Mouse (Mus musculus) lung, embryonic 14.5 days (tissue): ENCODE data around the gene Cwf19l1. TPM values are rescaled to one million over a fixed set of nuclear protein-coding genes. Genes with fewer than 3 reads are reported as not detected.

ENCODE experiments used
- ATAC-seq: fragments of 200-750 bp; cut with Nextera tagmentation; 2 replicates; pipeline ENCODE4 v1.8.0; 2017; ENCODE audit warnings: mild to moderate bottlenecking, moderate TSS enrichment, moderate library complexity; ENCODE audit not compliant: insufficient read depth
- DNase-seq: peaks from one replicate; pipeline ENCODE4 v3.0.0-alpha.2; 2015
- H3K27ac ChIP-seq: fragments of 300-500 bp; sonication (generic); 2 replicates; pipeline ENCODE4 v1.5.1; 2014; ENCODE audit warnings: low read depth, mild to moderate bottlenecking, moderate library complexity
- H3K27me3 ChIP-seq: fragments of 300-500 bp; sonication (generic); 2 replicates; pipeline ENCODE4 v1.6.1; 2014; ENCODE audit warnings: low read length, control low read depth; ENCODE audit not compliant: insufficient read depth
- H3K36me3 ChIP-seq: fragments of 300-500 bp; sonication (generic); 2 replicates; pipeline ENCODE4 v1.6.1; 2014; ENCODE audit warnings: control low read depth; ENCODE audit not compliant: insufficient read depth
- H3K4me1 ChIP-seq: fragments of 300-500 bp; sonication (generic); 2 replicates; pipeline ENCODE4 v1.6.1; 2014; ENCODE audit warnings: antibody characterized with exemption, control low read depth; ENCODE audit not compliant: insufficient read depth
- H3K4me2 ChIP-seq: fragments of 300-500 bp; sonication (generic); 2 replicates; pipeline ENCODE4 v1.6.1; 2014; ENCODE audit warnings: mild to moderate bottlenecking
- H3K4me3 ChIP-seq: fragments of 300-500 bp; sonication (generic); 2 replicates; pipeline ENCODE4 v1.5.1; 2014; ENCODE audit warnings: low read depth, low read length
- H3K9ac ChIP-seq: fragments of 300-500 bp; sonication (generic); 2 replicates; pipeline ENCODE4 v1.6.1; 2014
- H3K9me3 ChIP-seq: fragments of 300-500 bp; sonication (generic); 2 replicates; pipeline ENCODE4 v1.6.1; 2016; ENCODE audit warnings: low read depth, low read length, control low read depth
- CTCF ChIP-seq: IDR thresholded peaks from 2 replicates; pipeline ENCODE4 v1.5.1; 2016; ENCODE audit warnings: antibody characterized with exemption, low read depth
- WGBS: fragments of 180-500 bp; shearing (Covaris S2); extraction: QIAGEN DNeasy Blood & Tissue Kit; methylation state at CpG from one replicate; pipeline ENCODE4 v1.1.7; 2014; 5-methylcytosine and 5-hydroxymethylcytosine counted together
- polyA plus RNA-seq: library from polyadenylated mRNA; unstranded; fragments of >200 nt; fragmentation: Nextera tagmentation; extraction: Ambion mirVana; gene quantifications from 2 replicates; pipeline ENCODE4 v1.2.1, GENCODE M21; 2014

Gene Cwf19l1
- polyA plus RNA-seq, 1 experiment from 2014 or later = 36.3 TPM

DNA sequence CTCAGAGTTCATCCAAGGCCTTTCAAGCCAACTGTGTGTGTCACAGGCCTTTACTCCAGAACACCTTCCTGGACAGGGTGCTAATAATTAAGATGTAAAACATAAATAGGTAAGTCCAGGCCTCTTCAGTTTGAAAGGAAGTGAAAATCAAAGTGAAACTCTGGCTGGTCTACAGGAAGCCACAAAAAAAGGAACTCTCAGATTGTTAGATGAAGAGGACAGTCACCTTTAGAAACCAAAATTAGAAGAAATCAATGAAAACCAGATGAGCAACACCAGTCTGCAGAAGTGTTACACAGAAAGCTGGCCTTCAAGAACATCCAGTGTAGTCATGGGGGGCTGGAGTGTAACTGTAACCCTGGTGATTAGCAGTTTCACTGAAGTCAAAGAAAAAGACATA is 17.9 kb downstream of the Cwf19l1 start:
- peaks cover 90% of the 10 kb centered on the region for H3K36me3 ChIP-seq
- H3K27ac ChIP-seq = no peak overlapping the region
- no peaks in the 10 kb centered on the region for H3K27me3 ChIP-seq
- H3K4me3 ChIP-seq = no peak overlapping the region
- no peak for DNase-seq
- ATAC-seq = no peak
- no peaks in the 10 kb centered on the region for H3K4me1 ChIP-seq
- no peak overlapping the region for H3K4me2 ChIP-seq
- no peaks in the 10 kb centered on the region for H3K9me3 ChIP-seq
- TF ChIP-seq CTCF = no peak
- no peak overlapping the region for H3K9ac ChIP-seq

DNA sequence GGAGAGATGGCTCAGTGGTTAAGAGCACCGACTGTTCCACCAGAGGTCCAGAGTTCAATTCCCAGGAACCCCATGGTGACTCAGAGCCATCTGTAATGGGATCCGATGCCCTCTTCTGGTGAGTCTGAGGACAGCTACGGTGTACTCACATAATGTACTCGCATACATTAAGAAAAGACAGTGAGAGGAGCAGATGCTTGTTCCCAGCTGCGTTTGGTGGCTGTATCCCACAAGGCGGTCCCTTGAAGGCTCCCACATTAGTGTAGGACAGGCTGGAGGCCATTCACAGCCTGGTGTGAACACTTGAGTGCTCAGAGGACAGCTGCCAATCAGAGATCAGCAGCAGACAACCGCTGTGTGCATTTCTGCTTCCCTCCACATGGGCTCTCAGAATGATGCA is 24.0 kb downstream of the Cwf19l1 start:
- H3K27me3 ChIP-seq = no peaks in the 10 kb centered on the region
- no peaks in the 10 kb centered on the region for H3K4me1 ChIP-seq
- ATAC-seq = no peak
- H3K9me3 ChIP-seq = no peaks in the 10 kb centered on the region
- H3K9ac ChIP-seq = no peak overlapping the region
- H3K4me2 ChIP-seq = no peak overlapping the region
- peaks cover 67% of the 10 kb centered on the region for H3K36me3 ChIP-seq
- peak; percentile 57 for DNase-seq
- 59% methylated on average over 7 of the region's 7 CpGs for WGBS
- no peak overlapping the region for H3K4me3 ChIP-seq
- no peak overlapping the region for H3K27ac ChIP-seq
- peak; percentile 48 for TF ChIP-seq CTCF

DNA sequence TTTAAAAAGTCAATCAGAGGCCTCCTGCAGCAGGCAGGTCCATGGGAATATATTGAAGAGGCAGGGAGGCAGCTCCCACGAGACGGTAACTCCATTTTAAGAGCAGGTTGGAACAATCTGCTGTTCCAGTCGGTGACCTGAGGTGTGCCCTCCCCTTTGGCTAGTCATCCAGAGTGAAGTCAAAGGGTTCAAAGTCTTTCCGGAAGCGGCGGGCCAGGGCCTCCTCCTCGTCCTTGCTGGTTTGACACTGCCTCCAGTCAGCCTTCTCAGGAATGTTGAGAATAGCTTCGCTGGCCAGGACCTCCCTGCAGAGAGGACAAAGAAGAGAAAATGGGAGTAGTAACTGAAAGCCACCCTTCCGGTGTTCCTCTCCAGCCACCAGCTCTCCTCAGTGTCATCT is 25.3 kb downstream of the Cwf19l1 start:
- 87% methylated on average over 9 of the region's 9 CpGs for WGBS
- Histone ChIP-seq H3K4me2 (no peak overlapping the region), H3K36me3 (peaks cover 58% of the 10 kb centered on the region)

DNA sequence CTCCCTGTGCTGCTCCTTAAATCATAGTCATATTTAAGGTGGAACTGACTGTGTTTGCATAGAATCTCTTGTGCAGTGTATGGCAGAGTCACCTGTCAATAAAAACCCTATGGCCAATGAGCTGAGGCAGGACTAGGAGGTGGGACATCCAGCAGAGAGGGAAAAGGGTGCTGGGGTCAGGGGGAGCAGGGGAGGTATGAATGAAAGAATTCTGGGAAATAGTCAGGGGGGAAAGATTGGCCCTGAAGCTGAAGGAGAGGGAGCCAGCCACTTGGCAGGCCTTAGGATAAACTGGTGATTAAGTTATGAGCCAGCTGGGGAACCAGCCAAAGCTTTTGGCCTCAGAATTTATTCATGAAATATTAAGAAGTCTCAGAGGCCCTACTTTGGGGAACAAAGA is 26.7 kb downstream of the Cwf19l1 start:
- Histone ChIP-seq H3K36me3 (peaks cover 45% of the 10 kb centered on the region), H3K4me1 (peaks cover 3% of the 10 kb centered on the region), H3K27ac (no peak overlapping the region), H3K4me2 (no peak overlapping the region), H3K4me3 (no peak overlapping the region), H3K9me3 (no peaks in the 10 kb centered on the region), H3K27me3 (no peaks in the 10 kb centered on the region), H3K9ac (no peak overlapping the region)
- no peak for ATAC-seq
- DNase-seq = peak; percentile 7
- no peak for TF ChIP-seq CTCF

More for the DNA sequence above, 25.3 kb downstream of the Cwf19l1 start:
- H3K4me3 ChIP-seq = no peak overlapping the region
- DNase-seq (no peak), ATAC-seq (no peak)
- no peaks in the 10 kb centered on the region for H3K9me3 ChIP-seq
- TF ChIP-seq CTCF = no peak
- no peak overlapping the region for H3K9ac ChIP-seq
- H3K27ac ChIP-seq = no peak overlapping the region
- H3K4me1 ChIP-seq = peaks cover 3% of the 10 kb centered on the region
- H3K27me3 ChIP-seq = no peaks in the 10 kb centered on the region

DNA sequence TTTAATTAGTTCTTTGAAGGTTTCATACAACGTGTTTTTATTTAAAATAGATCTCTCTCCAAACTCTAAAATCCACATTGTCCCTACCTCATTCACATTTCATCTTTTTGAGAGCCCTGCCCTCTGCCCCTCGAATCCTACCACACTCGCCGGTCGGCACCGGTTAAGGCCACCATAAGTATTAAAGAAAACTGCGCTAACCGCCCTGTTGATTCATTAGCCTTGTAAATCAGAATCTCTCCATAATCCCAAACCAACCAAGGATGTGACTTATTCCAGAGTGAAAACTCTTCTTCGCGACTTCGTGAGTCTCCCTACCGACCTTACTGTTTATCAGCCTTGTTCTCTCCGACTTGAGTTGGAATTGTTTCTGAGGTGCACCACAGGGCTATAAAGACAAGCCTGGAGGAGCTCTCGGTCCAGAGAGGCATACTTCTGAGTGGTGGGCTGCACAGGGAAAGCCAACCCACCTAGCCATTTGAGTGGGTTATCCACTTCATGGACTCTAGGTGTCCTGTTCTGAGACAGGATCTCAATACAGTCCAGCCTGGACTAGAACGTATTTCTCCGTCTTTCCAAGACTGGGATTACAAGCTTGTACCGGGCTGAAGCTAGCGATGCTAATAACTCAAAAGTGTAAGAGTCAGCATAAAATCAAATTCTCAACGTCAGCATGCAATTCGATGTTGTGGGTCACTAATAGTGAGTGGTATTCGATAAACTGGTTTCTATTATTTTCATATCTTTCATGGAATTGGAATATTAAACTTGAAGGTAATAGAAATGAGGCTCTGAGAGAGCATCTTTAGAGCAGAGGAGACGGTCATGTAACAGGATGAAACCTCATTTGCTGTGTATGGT is 27.8 kb downstream of the Cwf19l1 start:
- no peak for TF ChIP-seq CTCF
- H3K4me3 ChIP-seq = peak overlapping the region; percentile 92
- H3K27me3 ChIP-seq = no peaks in the 10 kb centered on the region
- H3K4me2 ChIP-seq = peak overlapping the region; percentile 97
- peak; percentile 18; the same call in 1 of the 2 replicates for ATAC-seq
- WGBS = 29% methylated on average over 22 of the region's 22 CpGs
- peak; percentile 9 for DNase-seq
- H3K4me1 ChIP-seq = peaks cover 3% of the 10 kb centered on the region
- peak overlapping the region; percentile 50 for H3K27ac ChIP-seq
- H3K9me3 ChIP-seq = no peaks in the 10 kb centered on the region
- peaks cover 36% of the 10 kb centered on the region for H3K36me3 ChIP-seq
- peak overlapping the region; percentile 61 for H3K9ac ChIP-seq

DNA sequence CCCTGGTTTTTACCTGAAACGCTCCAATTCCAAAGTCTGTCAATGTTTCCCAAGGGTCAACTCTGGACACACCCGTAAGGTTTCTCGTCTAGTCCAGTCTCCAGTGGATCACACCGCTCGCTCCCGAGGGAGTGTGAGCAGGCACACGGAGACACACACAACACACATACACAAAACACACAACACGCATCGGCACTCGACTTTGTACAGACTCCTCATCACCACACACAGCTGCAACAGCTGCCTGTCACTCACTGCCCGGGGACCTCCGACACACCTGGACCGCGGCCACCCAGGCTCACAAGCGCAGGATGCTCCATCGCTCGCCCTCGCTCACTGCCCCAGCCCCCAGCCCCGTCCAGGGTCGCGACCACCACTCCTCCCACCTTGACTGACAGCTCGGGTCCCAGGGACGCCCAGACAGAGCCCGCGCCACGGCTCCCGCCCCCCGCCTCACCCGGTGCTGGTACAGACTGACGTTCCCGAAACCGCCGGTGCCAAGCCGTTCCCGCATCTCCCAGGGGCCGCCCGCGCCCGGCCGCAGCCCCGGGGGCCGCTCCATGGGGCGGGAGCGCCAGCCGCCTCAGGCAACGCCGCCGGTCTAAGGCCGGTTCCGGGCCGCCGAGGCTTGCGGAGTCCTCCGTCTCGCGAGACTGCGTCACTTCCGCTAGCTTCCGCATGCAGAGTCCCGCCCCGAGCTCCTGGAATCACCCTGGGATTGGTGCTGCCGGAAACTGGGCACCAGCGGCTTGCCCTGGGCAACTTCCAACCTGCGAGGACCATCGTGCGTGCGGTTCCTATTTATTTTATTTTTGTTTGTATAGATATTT is 28.6 kb downstream of the Cwf19l1 start, which contains the start of gene Chuk:
Chuk (minus strand) TSS at position 650 of the 830 bp plus-strand sequence.
- peaks cover 31% of the 10 kb centered on the region for H3K36me3 ChIP-seq
- H3K4me3 ChIP-seq = peak within 1 kb of the TSS; percentile 92
- H3K9ac ChIP-seq = peak within 1 kb of the TSS; percentile 93
- 1% methylated on average over 67 of the region's 67 CpGs for WGBS
- DNase-seq (peak; percentile 100), ATAC-seq (peak; percentile 99)
- no peaks in the 10 kb centered on the region for H3K9me3 ChIP-seq
- H3K4me2 ChIP-seq = peak within 1 kb of the TSS; percentile 97
- H3K4me1 ChIP-seq = peaks cover 3% of the 10 kb centered on the region
- H3K27ac ChIP-seq = peak within 1 kb of the TSS; percentile 50
- H3K27me3 ChIP-seq = no peaks in the 10 kb centered on the region
- no peak for TF ChIP-seq CTCF

DNA sequence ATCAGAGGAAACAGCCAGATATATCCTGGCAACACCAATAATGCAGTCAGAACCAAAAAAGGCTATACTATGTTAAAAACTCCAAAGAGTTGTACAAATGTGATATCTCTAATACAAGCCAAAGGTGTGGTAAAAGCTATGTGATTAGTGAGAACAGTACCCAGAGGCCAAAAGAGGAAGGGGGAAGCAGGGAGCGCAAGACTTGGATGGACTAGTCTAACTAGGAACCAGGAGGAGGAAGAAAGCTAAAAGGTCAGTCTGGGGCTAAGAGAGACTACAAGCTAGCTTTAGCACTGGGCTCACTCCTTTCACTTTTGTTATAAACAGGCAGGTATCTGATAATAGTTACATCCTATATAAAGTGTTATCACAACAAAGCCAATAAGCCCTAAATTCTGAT is 31.3 kb downstream of the Cwf19l1 start:
- ATAC-seq = no peak
- Histone ChIP-seq H3K4me2 (no peak overlapping the region), H3K9me3 (no peaks in the 10 kb centered on the region), H3K36me3 (peaks cover 18% of the 10 kb centered on the region), H3K4me1 (peaks cover 3% of the 10 kb centered on the region), H3K9ac (no peak overlapping the region), H3K4me3 (no peak overlapping the region), H3K27me3 (no peaks in the 10 kb centered on the region), H3K27ac (no peak overlapping the region)
- WGBS = 95% methylated on average over 1 of the region's 1 CpGs
- no peak for TF ChIP-seq CTCF
- no peak for DNase-seq
